Mouse (Mus musculus) monocyte, adult 5-6 weeks (primary cell): ENCODE results near the gene Ankzf1. TPM values are rescaled to one million over a fixed set of nuclear protein-coding genes. Genes with fewer than 3 reads are reported as not detected.

ENCODE experiments used
- ATAC-seq: fragments of 153-309, 156-312 bp; replicated peaks from 2 replicates; pipeline ENCODE4 v1.8.0; 2017; ENCODE audit warnings: mild to moderate bottlenecking; ENCODE audit not compliant: low TSS enrichment, insufficient number of reproducible peaks, severe bottlenecking, poor library complexity, low FRiP score
- total RNA-seq: library from RNA; stranded (forward); fragments of 200-1000, 200-491, 200-594 nt; gene quantifications from 3 replicates; pipeline ENCODE4 v1.2.3, GENCODE M21; 2017

The Ankzf1 gene
- 23.7 to 43.4 TPM (median 31.6 TPM) in 3 replicates for total RNA-seq

- peak; percentile 94 for ATAC-seq
Measured at GRCm38 (mm10) chr1:75191622-75192402, at the start of gene Ankzf1, which contains the start of gene Atg9a. Ankzf1 (plus strand) TSS chr1:75192151. Atg9a (minus strand) TSS chr1:75192196.

GRCm38 (mm10) chr1:75142301-75143261 lies 49.4 kb upstream of the Ankzf1 start, which contains the start of the genes Cnppd1 and Retreg2:
Cnppd1 (minus strand) TSS chr1:75142711.
Retreg2 (plus strand) TSS chr1:75142778.
- peak; percentile 60 for ATAC-seq

GRCm38 (mm10) chr1:75145589-75145988 lies 46.4 kb upstream of the Ankzf1 start:
- ATAC-seq: no peak

GRCm38 (mm10) chr1:75147411-75148135 lies 44.4 kb upstream of the Ankzf1 start:
- ATAC-seq: no peak

- ATAC-seq: no peak
Measured at GRCm38 (mm10) chr1:75148727-75149126, 43.2 kb upstream of the Ankzf1 start.

- no peak for ATAC-seq
Measured at GRCm38 (mm10) chr1:75155837-75156236, 36.1 kb upstream of the Ankzf1 start.

GRCm38 (mm10) chr1:75158990-75159389 lies 33.0 kb upstream of the Ankzf1 start:
- no peak for ATAC-seq

GRCm38 (mm10) chr1:75159540-75160255 lies 32.3 kb upstream of the Ankzf1 start:
- no peak for ATAC-seq

- no peak for ATAC-seq
Measured at GRCm38 (mm10) chr1:75160256-75160617, 31.7 kb upstream of the Ankzf1 start.

- ATAC-seq: no peak
Measured at GRCm38 (mm10) chr1:75168093-75168471, 23.9 kb upstream of the Ankzf1 start.

GRCm38 (mm10) chr1:75168472-75169464 lies 23.2 kb upstream of the Ankzf1 start, which contains the start of gene Zfand2b:
Zfand2b (plus strand) TSS chr1:75168646.
- ATAC-seq: peak; percentile 91

GRCm38 (mm10) chr1:75179334-75180104 lies 12.4 kb upstream of the Ankzf1 start:
- ATAC-seq: peak; percentile 27

GRCm38 (mm10) chr1:75180105-75180590 lies 11.8 kb upstream of the Ankzf1 start, which contains the start of gene Abcb6:
Abcb6 (minus strand) TSS chr1:75180392.
- ATAC-seq: peak; percentile 87

GRCm38 (mm10) chr1:75180741-75181140 lies 11.2 kb upstream of the Ankzf1 start:
- no peak for ATAC-seq

- ATAC-seq: no peak
Measured at GRCm38 (mm10) chr1:75181377-75181870, 10.5 kb upstream of the Ankzf1 start.

- no peak for ATAC-seq
Measured at GRCm38 (mm10) chr1:75182160-75182559, 9.8 kb upstream of the Ankzf1 start.
